Mouse (Mus musculus): ENCODE measurements around the gene Adarb2.

The Adarb2 gene

GRCm38 (mm10) chr13:8369868-8370387 is 167.3 kb downstream of the Adarb2 start:
- DNase-seq, result no peak

DNA sequence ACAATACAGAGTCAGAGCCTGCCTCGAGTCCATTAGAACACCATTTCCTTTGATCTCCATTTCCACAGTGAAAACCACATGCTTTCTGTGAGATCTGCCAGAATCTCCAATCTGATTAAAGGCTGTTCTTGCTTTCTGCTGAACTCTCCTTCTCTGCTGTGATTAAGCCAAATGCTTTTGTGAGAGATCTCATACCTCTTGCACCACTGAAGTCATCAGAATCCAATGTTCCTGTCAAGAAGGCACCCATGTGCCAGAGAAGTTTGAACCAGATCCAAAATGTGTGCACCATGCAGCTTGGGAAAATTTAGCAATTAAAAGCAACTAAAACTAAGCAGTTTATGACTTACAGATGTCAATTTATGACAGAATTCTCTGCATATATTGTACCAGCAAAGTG is 185.9 kb downstream of the Adarb2 start:
- no peak for DNase-seq

DNA sequence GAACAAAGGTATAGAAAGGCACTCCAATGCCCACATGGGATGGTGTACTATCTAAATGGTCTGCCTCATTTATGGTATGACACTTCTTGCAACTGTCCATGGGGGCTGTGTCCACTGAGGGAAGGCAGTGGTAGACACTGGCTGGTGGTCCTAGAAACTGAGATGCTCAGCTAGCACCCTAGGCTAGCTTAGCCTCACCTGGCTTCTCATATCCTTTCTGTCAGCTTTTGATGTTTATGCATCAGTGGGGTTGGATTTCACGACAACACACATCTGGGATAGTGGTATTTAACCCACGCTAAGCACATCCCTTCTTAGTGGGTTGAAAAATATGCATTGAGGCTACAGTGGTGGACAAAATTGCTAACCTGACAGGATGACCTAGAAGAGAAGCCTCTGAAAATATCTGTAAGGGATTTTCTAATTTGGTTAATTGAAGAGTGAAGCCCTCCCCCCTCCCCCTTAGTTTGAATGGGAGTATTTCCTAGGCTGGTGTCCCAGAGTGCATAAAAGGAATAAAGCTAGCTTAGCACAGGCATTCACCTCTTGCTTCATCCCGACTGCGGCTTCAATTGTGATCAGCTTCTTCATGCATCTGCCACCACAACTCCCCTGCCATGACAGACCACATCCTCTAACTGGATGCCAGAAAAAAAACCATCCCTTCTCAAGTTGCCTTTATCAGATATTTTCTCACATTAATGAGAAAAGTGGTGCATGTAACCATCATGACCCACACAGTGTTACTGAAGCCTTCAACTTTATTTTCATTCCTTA is 197.8 kb downstream of the Adarb2 start:
- DNase-seq, result no peak

GRCm38 (mm10) chr13:8402324-8402873 is 199.7 kb downstream of the Adarb2 start:
- no peak for DNase-seq

GRCm38 (mm10) chr13:8406020-8406419 is 203.4 kb downstream of the Adarb2 start:
- no peak for DNase-seq

DNA sequence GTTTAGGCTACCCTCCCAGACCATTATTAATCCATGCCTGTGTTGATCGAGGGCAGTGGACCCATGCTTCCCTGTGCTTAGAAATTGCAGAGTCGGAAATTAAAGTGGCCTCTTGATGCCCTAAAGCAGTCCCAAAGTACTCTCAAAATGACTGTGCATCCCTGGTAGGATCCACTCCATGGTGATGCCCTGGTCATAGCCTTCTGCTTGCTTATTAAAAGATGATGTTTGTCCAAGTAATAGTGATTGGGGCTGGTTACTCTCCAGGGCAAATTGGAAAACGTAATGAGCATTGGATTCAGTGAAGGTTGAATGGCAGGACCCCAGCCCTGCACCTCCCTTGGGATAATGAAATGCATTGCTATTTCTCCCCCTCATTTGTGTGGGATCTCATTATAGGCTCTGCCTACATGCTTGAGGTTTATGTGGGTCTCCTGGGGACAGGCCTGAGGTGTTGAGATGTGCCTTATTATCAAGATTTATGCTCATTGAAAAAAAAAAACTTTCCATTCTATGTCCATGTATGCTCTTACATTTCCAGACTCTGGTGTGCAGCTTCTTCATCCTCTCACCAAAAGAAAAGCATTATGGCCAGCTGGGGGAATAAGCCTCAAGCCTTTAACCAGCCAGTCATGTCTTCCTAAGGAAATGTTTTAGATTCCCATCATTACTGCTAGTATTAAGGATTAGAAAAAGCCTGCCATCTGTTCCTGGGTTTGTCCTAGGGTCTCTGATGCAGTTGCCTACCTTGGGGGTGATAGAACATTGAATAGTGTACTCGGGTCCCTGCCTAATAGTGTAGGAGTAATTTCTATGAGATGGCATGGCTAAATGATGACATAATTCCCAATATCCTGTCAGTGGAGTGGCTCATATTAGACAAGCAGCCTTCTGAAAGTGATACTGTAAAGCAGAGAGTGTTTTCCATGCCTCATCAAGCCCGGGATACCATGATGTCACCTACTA is 208.0 kb downstream of the Adarb2 start:
- DNase-seq, result no peak

DNA sequence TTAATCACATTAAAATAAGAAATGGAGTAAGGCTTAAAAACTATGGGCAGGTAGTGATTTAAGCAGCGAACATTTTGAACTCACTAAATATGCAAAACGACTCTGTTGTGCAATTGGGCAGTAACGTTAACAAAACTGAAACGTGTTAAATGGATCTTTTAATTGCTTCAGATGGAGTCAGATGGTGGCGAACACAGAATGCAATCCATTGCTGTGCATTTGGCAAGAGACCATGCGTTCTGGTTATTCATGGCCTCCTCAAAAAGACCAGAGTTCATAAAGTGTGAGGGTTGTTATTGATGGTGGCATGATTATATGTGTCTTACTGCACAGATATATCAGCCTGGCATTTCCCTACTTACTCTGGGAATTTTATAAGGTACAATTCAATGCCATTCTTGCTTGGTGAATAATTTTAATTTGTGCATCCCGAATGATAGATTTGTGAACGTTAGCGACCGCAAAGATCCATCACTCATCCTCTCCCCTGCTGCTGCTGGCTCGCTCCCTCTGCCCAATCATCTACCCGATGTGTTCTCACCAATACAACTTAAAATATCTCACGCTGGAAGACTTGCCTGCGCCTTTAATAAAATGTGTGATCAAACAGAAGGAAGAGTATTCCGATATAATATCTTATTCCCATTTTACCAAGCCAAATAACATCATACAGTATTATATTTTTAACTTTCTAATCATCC is 221.5 kb downstream of the Adarb2 start:
- DNase-seq, result no peak

DNA sequence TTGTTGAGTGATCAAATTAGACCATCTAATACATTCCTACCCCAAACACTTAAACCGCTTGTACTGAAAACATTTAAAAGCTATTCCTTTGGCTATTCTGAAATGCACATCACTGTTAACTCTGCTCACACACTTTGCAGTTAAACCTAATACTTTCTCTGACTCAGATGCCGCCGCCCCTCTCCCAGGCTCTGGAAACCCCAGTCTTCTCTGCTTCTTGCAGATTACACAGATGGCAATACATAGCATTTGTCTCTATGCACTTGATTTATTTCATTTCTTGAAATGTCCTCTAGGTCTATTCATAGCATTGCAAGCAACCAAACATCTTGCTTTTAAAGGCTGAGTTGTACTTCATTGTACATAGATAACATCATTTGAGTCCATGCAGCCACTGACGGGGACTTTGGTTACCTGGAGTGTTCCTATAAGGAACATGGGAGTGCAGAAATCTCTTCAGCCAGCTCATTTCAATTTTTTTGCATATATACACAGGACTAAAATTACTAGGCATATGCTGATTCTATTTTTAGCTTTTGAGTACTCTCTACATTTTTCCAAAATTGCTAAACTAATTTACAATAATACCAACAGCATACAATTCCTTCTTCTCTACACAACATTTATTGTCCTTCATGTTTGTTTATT is 236.6 kb downstream of the Adarb2 start:
- no peak for DNase-seq

DNA sequence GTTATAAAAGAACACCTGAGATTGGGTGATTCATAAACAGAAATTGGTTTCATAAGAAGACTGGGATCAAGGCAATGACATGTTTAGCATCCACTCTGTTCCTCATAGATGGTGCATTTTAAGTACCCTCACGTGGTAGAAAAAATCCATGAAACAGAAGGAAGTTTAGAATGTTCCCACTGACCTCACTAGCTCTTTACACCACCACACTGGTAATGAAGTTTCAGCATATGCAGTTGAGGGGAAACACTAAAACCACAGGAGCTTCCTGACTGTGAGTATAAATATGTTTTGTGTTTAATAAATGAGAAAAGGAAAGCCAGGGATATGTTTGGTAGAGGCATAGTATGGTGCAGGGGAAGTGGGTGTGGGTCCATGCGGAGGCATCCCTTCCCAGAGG is 242.7 kb downstream of the Adarb2 start:
- DNase-seq, result no peak

DNA sequence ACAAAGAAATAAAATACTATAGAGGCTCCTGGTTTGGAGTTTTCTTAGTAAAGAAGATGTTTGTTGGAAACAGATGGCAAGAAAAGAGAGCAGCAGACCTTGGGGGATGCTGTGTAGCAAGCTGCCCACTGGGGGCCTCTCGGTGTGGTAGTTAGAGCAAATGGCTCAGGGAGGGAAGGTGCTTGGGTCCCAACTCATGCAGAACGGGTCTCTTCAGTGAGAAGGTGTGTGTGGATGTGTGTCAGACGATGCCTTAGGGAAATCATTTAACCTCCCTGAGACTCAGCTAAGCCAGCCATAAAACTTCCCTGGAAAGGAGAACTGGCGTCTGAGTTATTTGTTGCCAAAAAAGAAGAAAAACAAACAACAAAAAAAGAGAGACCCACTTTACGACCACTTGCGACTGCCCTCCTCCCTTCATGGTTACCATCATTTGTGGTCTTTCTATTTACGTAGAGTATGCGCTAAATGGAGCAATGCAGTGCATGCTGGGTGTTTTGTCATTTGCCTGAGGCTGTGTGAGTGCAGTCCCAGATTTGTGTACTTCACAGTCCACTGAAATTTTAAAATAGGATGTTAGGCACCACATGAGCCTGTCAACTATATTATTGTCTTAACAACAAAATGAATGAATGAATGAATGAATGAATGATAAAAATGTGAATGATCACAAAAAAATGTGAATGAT is 245.7 kb downstream of the Adarb2 start:
- DNase-seq, result no peak

GRCm38 (mm10) chr13:8451581-8451980 is 248.9 kb downstream of the Adarb2 start:
- no peak for DNase-seq

DNA sequence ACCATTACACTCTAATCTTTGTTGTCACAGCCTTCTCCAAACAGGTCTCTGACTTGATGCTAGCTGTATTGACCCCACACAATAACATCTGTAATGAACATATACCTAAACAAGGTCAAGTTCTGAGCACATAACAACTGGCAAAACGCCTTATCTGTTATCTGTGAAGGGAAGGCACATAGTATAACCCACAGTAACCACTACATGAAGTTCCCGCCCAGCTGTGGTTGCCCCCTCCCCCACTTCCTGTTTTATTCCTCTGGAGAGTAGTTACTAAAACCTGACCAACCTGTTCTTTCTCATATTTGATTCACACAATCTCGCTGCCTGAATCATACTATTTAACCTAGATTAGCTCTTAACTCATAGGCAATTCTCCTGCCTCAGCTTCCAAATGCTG is 254.2 kb downstream of the Adarb2 start:
- DNase-seq, result no peak

DNA sequence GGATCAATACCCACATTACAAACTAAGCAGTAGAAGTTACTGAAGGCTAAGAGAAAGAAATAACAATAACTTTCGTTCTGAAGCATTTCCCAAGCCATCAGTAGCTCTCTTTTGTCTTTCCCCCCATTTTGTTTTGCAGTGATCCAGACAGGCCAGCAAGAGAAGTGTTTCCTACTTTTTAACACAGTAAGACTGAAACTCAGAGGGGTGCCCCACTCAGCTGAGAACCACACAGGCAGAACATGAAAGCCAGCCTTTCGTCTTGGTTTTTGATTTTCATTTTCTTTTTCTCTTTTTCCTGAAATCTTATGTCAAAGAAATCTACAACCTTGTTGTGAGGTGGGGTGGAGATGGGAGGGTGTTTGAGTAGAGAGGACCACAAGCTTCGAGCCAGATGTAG is 255.2 kb downstream of the Adarb2 start:
- no peak for DNase-seq

DNA sequence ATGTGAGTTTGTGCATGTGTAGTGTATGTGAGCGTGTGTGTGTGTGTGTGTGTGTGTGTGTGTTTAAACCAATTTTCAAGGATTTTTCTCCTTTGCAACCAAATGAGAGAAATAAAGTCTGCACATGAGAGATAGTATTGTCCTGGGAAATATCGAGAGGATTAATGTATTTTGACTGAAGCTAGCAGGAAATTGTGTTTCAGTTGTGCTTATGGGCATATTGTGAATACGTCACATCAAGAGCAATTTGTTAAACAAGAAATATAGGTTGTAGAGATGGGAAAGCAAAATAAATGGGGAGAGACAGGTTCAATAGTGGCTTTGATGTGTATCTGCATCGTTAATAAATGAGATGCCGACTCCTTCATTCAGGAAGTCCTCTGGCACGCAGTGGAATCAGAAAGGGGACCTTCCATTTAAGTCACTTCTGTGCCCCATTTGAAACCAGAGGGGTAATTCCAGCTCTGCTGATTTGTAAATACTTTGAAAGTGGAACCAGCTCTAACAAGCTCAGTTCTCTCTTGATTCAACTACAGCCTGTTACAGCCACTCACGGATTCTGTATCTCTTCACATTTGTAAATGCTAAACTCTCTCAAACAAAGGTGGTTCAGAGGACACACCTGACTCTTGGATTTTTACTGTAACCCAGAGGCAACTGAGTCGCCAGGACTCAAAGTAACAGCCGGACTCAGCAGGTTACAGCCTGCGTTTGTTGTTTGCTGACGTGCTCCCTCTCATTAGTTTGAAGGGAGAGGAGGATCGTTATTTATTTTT is 265.1 kb downstream of the Adarb2 start:
- DNase-seq, result no peak

- DNase-seq, result no peak
Observed at GRCm38 (mm10) chr13:8476237-8476636, 273.6 kb downstream of the Adarb2 start.

DNA sequence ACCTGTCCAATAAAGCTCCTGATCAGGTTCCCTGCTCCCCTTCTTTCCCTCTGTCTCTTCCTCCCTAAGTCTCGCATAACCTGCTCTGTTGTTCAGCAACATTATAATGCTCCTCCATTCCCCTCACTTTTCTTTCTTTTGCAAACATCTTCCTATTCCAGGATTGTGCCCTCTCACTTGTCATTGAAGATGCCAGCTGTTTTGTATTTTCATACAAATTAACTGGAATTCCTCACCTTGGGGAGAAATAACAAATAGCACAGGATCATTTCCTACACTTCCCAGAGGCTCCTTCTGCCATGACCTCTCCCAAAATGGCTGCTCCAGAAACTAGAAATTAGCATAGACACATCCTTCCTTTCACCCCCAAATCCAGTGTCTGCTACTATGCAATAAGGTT is 276.1 kb downstream of the Adarb2 start:
- no peak for DNase-seq

GRCm38 (mm10) chr13:8479970-8480369 is 277.3 kb downstream of the Adarb2 start:
- DNase-seq, result no peak

- DNase-seq, result no peak
Observed at GRCm38 (mm10) chr13:8481347-8481746, 278.7 kb downstream of the Adarb2 start.

- peak; percentile 20 for DNase-seq
Observed at GRCm38 (mm10) chr13:8484592-8485272, 282.1 kb downstream of the Adarb2 start.

Data from kidney, postnatal 10 days (tissue).